Mouse (Mus musculus) layer of hippocampus, adult 9-11 months (tissue): ENCODE data around the gene Dtx3l.
A peak's percentile ranks its signal among the peaks of the same experiment; 100 is the strongest.
"Not testable (repeated sequence)": the region's sequence is repeated elsewhere in the genome, so short reads cannot be mapped to it uniquely, and the experiment has no call there.

Source experiments
- DNase-seq: peaks from one replicate; pipeline ENCODE4 v3.0.0; 2022

Dtx3l gene

DNA sequence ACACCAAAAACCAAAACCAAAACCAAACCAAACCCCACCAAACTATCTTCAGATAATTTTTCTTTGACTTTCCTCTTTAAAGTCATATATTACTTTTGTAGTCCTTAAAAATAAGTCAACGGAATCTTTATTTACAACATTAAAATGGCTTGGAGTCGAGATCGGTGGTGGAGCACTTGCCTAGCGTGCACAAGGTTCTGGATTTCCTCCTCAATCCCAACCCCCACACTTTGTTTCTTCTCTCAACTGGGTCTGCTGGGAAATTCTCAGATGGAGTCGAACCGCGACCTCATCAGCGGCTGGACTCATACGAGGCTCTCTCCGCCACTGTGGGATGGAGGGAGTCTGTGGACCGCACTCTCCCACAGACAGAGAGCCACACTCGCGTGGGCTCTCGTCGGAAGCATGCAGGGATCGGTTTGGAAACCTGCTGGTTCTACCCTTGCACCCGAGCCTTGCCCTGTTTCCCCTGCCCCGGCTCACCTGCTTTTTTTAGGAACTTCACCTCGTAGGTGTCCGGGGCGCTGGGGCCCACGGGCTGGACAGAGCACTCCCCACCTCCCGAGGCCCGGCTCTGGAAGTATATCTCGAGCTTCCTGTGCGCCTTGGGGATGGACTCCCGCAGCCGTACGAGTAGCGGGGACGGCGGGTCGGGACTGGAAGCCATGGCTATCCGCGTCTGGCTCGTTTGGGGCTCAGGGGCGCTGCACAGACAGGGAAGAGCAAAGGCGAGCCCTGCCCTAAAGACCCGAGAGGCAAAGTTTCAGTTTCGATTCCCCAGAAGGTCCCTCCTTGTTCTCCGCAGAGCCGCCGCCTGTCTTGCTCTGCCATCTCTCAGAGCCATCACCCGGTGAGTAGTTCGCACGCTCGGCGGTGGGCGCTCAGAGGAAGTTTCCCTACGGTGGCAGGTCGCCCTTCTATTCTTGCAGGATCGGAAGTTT lies at the start of gene Dtx3l, which contains the start of gene Parp9:
TSS of gene Dtx3l (minus strand) at position 941 of the 941 bp plus-strand sequence.
TSS of gene Parp9 (plus strand) at position 260 of the 941 bp plus-strand sequence.
- peak; percentile 17 for DNase-seq

GRCm38 (mm10) chr16:35987930-35988329 lies 49.0 kb upstream of the Dtx3l start:
- DNase-seq, result no peak

- DNase-seq, result no peak
These were observed 45.5 kb upstream of the Dtx3l start for GRCm38 (mm10) chr16:35984471-35984870.

- DNase-seq, result peak; percentile 74
These were observed 44.7 kb upstream of the Dtx3l start for GRCm38 (mm10) chr16:35983517-35984101.

- DNase-seq, result peak; percentile 92
These were observed 44.1 kb upstream of the Dtx3l start for GRCm38 (mm10) chr16:35982902-35983516.

DNA sequence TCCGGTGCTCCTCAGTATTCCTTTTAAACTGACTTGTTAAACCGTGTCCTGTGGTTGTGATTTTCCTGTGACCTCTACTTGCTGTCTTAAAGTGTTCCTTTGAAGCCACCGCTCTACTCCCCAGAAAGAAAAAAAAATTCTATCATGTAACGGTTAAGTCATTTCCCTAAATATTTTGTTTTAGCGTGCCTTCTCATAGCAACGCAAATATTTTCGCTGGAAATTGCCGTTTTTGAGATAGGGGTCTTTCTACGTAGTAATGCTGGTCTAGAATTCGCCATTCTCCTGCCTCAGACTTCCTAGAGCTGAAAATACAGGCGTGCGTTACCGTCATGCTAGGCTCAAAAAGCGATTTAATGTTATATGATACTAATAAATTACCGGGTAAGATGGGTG lies 43.6 kb upstream of the Dtx3l start:
- DNase-seq, result no peak

GRCm38 (mm10) chr16:35981363-35981821 lies 42.4 kb upstream of the Dtx3l start:
- DNase-seq, result peak; percentile 98

DNA sequence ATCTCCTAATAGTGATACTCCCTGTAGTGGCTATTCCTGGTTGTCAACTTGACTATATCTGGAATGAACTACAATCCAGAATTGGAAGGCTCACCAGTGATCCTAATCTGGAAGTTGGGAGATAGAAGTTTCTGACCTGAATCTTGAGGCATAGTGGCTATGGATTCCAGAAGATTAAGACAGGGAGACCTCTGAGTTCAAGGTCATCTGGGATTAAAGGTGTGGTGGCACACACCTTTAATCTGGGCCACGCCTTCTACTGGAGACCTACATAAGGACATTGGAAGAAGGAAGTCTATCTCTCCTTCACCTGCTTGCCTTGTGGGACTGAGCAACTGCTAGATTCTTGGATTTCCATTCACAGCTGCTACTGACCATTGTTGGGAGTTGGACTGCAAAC lies 39.5 kb upstream of the Dtx3l start, which contains the start of gene Kpna1:
TSS of gene Kpna1 (plus strand) at position 301 of the 400 bp plus-strand sequence.
- DNase-seq, result not testable (repeated sequence)

DNA sequence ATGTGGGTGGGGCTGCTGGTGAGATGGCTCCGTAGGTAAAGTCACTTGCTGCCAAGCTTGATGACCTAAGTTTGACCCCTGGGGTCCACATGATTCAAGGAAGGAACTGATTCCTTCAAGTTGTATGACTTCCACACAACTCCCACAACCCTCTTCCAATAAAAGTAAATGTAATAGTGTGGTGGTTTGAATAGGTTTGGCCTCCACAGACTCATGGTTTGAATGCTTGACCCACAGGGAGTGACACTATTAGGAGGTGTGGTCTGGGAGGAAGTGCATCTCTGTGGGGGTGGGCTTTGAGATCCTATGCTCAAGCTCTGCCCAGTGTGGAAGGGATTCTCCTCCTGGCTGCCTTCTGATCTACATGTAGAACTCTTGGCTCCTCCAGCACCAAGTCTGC lies 35.1 kb upstream of the Dtx3l start:
- no peak for DNase-seq

- DNase-seq, result no peak
These were observed 29.2 kb upstream of the Dtx3l start for GRCm38 (mm10) chr16:35968149-35968548.

DNA sequence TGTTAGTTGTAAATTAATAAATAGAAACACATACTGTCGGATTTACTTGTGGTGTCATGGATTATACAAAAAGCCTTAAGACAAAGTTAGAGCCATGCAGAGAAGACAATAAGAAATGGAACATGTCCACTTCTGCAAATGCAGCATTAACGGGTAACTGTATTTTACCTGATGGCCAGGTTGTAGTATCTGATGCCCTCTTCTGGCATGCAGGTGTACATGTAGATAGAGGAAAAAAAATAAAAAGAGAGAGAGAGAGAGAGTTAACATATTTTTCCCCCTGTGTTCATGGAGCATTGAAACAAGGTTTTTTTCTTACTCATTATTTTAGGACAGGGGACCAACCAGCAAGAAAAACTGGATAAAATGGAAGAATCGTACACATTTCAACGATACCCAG lies 28.4 kb upstream of the Dtx3l start:
- DNase-seq, result no peak

GRCm38 (mm10) chr16:35966411-35967115 lies 27.6 kb upstream of the Dtx3l start:
- DNase-seq, result no peak

GRCm38 (mm10) chr16:35965991-35966390 lies 27.0 kb upstream of the Dtx3l start:
- not testable (repeated sequence) for DNase-seq

DNA sequence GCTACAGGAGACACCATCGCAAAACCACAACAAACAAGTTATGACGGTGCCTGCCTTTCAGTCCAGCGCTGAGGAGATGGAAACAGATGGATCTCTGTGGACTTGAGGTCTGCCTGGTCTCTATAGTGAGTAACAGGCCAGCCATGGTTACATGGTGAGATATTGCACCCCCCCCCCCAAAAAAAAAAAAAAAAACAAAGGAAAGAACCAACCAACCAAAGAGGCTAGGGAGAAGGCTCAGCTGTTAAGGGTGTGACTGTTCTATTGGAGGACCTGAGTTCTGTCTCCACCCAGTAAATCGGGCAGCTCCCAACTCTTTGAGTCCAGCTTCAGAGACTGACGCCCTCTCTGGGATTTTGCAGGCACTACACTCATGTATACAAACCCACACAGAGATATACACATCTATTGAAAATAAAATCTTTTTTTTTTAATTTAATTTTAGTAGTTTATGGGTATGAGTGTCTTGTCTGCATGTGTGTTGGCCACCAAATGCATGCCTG lies 13.7 kb upstream of the Dtx3l start:
- DNase-seq, result no peak

- no peak for DNase-seq
These were observed 12.3 kb upstream of the Dtx3l start for GRCm38 (mm10) chr16:35951216-35951615.

- no peak for DNase-seq
These were observed 10.3 kb upstream of the Dtx3l start for GRCm38 (mm10) chr16:35949264-35949663.

DNA sequence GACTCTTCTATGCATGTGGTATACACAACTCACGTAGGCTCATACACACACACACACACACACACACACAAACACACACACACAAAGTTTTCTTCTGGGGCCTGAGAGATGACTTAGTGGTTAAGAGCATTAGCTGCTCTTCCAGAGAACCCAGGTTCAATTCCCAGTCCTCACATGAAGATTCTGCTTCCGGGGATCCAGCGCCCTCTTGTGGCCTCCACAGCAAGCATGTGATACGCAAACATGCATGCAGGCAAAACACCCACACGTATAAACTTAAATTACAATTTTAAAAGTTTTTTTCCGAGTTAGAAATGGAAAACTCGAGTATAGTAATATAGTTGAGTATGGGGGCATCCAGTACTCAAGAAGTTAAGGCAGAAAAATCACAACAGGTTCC lies 2.4 kb upstream of the Dtx3l start:
- DNase-seq, result no peak

- peak; percentile 91 for DNase-seq
These were observed 739 bp upstream of the Dtx3l start for GRCm38 (mm10) chr16:35939690-35940089.

GRCm38 (mm10) chr16:35939261-35939660 lies 310 bp upstream of the Dtx3l start:
- DNase-seq, result no peak

DNA sequence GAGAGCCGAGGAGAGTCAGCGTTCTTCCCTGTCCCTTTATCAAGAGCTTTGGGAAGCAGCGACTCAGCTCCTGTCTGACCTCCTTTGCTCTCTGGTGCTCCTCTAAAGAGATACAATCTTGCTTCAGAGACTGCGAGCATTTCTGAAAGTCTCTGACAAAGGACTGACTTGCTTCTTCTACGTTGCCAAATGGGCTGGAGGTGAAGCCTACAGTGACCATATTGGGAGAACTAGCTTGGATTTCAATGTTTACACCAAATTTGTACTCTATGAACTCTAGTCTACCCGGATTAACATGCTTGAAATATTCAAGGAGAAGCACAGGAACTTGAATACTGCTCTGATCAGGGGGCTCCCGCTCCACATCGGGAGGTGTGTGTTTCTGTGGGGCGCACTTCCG lies 5.8 kb downstream of the Dtx3l start:
- no peak for DNase-seq

DNA sequence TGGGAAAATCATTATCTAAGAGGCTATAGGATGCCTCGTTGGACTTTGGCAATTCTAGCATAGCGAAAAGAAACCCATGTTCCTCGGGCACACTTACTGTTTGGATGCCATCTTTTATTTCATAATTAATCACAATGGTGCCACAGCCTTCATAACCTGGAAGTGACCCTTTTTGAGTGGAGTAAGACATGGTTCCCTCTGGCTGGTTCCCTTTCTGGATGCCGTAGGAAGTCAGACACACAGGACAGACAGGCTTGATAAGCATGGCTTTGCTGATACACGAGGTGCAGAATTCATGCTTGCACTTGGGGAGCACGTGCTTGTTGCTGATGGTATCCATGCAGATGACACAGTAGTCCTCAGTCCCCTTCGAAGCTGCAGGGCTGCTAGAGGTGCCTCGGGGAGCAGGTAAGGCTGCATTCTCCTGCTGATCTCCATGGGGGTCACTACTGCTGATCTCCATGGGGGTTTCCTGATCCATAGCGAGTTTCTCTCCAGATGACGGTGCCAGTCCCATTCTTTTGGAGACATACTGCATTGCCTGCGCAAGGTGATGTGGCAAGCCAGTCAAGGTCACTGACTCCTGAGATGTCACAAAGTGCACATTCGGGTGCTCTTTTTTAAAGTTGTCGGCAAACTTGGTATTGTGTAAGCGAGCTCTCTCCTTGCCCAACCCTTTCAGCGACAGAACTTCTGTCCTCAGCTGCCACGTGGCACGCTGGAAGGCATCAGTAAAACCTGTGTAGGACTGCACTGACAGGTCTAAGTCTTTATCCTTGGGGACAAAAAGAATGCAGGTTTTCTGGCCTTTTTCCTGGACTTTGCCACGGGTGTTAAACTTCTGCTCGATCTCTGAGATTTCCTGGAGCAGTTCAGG lies 6.5 kb downstream of the Dtx3l start:
- DNase-seq, result no peak

DNA sequence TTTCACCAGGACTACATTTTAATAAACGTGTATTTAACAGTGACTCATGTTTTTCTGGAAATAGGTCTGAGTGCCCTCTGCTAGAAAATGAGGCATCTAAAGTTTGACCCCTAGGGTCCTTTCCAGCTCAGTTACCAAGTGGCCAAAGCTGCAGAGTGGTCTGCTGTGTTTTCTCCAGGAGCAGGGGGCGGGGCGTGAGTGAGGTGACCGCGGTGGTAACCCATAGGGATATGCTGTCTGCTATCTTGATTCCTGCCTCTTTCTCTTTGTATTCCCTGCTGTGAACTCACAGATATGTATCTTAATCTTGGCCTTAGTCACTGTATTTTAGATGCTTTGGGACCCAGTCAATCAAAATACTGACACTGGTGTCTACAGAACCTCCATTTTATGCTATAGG lies 14.6 kb downstream of the Dtx3l start:
- DNase-seq, result no peak
